Mouse (Mus musculus) ZHBTc4 (cell line): Measurements from ENCODE around the gene Pnpla6.

Experiments used
- DNase-seq: peaks from one replicate; pipeline ENCODE4 v3.0.0-alpha.2; 2011; ENCODE audit warnings: low read depth, low spot score

Pnpla6 gene

DNA sequence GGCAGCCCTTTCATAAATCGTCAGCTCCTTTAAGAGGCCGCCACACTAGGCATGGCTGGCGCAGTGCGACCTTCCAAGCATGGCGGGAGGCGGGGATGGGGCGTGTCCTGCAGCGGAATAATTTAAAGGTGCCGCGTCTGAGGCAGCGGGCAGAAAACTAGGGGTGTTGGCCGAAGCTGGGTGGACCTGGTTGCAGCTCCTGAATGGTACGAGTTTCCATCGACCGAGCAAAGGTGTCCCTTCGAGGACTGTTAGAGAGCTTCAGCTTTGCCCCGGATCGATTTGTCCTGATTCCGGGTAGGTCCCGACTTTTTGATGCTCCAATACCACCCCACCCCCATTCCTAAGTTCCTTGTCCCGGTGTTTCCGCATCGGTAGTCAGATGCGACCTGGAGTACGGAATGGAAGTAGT is at the start of gene Pnpla6:
TSS of gene Pnpla6 (plus strand) at position 125 of the 412 bp plus-strand sequence.
- DNase-seq, result peak; percentile 87

DNA sequence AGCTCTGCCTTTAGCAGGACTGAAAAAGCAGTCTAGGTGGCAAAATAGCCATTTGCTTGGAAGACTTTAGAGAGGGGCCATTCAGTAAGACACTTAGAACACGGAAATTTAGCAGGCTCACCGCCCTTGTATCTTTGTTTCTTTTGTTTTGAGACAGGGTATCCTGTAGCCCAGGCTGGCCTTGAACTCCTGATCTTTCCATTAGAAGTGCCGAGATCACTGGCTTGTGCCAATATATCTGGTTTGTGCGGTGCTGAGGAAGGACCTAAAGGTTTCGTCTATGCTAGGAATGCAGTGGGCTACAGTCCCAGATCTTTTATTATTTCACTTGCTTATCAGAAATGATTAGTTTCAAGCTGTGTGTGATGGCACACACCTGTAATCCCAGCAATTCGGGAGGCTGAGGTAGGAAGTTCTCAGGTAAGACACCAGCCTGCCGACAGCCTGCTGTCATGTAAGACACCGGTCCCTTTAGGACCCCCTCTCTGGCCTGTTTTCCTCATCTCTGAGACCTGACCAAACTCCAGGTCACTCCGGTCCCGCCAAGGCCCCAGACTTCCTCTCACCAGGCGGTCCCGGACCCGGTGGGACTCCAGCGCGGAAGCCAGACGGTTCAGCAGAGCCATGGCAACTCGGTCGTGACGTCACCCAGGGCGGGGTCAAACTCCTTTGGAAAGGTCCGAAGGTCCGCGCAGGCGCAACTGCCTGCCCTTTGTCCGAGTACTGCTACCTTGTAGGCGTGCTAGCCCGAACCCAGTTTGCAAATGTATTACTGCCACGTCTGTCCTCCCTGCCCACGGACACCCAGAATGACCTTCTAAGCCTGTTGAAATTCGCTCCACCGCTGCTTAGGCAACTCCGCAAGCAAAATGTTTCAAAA is 47.9 kb upstream of the Pnpla6 start, which contains the start of gene Pex11g:
TSS of gene Pex11g (minus strand) at position 675 of the 880 bp plus-strand sequence.
- peak; percentile 98 for DNase-seq

DNA sequence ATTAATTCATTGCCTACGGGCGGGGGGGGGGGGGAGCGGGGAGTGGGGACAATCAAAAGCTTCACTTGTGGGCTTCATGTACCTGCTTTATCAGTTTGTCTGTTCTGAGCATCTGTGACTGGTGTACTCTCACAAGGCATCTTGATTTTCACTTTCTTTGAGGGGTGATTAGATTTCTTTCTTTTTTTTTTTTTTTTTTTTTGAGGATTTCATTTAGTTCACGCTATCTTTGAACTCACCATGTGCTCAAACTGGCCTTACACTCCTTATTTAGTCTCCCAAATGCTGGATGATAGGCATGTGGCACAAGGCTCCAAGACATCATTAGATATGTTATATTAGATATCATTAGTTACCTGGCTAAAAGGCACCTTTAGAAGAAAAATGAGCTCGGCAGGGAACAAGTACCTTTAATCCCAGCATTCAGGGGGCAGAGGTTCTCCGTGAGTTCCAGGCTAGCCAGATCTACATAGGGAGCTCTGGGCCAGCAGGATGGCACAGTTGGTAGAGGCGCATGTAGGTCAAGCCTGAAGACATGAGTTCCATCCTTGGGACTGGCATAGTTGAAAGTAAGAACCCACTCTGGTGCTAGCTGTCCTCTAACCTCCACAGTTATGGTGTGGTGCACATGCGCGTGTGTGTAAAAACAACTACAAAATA is 47.2 kb upstream of the Pnpla6 start:
- no peak for DNase-seq

DNA sequence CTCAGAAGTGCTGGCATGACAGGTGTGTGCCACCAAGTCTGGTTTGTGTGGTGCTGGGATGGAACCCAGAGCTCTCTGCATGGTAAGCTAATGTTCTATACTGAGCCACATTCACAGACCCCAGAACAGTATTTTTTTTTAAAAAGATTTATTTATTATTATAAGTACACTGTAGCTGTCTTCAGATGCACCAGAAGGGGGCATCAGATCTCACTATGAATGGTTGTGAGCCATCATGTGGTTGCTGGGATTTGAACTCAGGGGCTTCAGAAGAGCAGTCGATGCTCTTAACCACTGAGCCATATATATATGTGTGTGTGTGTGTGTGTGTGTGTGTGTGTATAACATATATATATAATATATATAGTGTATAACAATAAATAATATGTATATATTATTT is 46.3 kb upstream of the Pnpla6 start:
- DNase-seq, result peak; percentile 39

DNA sequence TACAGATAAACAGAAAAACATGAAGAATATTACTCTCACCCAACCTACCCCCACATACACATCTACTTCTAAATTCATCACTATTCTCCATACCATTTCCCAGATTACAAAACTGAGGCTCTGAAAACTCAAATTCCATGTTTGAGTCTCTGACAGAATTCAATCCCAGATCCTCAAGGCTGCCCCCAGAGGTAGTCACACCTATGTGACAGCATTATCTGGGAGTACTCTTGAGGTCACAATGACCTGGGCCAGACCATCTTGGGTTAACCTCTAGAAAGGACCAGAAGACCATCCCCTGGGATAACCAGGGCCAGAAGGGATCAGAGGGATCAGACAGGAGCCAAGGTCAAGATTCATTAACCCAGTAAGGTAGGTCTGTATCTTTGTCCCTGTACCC is 44.6 kb upstream of the Pnpla6 start, which contains the start of gene Tex45:
TSS of gene Tex45 (plus strand) at position 301 of the 400 bp plus-strand sequence.
- DNase-seq, result no peak

DNA sequence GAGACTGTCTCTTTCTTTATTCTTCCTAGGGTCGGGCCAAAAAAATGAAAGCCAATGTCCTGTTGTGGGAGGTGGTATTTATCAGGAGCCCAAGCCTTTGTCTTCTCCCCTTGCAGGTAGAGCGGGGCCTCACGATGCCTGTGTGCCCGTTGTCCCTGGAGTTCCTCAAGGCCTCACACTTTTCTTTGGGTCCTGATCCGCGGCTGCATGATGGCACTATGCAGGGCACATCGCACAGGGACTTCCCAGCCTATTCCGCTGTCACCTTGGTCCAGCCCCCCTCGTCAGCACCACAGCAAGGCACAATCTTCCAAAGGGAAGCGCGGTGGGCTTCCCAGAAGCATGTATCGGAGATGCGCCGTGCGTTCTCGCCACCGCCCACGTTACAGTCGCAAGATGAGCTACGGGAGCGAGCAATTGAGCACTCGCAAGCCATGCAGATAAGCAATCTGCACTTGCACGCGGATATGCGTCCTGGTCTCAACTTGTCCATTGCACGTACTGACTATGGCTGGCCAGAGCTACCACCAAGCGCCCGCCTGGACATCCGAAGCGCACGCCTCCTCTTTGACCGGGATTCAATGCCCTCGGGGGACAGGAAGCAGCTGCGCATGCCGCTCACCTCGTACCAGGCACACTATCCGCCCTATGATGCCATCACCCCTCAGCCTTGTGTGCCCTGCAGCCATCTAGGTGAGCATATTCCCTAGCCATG is 39.3 kb upstream of the Pnpla6 start:
- DNase-seq, result peak; percentile 26

DNA sequence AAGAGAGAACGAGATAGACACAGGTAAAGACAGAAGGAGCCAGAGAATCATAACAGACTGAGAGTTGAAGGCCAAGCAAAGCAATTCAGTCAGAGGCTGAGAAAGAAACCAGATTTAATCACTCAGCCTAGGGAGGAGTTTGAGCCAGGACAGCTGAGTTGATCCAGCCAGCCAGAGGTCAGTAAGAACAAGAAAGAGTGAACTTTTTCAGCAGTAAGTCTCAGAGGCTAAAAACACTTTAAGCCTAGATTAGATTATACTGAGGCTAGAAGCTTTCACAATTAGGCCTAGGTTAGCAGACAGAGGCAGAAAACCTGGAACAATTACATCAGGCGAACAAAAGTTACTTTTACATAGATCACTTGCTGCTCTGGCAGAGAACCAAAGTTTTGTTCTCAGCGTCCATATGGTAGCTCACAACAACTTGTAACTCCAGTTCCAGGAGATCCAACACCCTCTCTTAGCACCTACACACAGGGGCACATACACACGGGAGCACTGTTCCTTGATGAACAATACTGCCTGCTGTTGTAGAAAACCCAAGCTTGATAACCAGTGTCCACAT is 34.9 kb upstream of the Pnpla6 start:
- no peak for DNase-seq

DNA sequence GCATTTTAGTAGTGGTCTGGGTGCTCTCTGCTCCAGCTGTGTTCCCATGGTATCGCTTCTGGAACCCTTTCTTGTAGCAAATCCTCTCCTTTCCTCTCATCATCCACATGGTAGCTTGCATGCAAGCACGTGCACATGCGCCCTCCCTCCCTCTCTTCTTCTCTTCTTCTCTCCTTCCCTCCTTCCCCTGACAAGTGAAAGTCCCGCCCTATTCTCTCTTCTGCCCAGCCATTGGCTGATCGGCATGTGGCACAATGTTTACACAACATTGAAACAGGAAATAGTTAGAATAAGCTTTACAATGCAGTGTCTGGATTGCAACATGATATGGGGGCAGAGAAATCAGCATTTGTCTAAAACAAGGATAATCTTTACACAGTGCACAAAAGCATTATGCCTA is 33.6 kb upstream of the Pnpla6 start:
- DNase-seq, result no peak

DNA sequence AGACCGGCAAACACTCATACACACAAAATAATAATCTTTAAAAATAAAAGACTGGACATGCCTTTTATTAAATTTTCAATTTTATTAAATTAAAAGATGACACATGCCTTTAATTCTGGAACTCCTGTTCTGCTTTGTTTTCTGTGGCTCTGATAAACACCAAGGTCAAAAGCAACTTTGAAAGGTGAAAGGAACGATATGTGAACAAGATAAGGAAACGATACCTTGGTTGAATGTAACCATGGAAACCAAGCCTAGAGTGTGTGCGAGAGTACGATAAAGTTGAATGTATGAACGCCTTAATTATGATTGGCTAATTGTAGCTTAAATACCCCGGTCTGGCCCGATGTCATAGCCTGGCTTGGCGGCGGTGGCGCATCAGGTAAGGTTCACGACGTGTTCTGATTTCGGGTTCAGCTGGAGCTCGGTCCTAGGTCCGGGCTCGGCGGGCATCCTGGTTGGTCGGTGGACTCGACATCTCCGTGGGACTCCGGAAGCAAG is 32.9 kb upstream of the Pnpla6 start:
- no peak for DNase-seq

DNA sequence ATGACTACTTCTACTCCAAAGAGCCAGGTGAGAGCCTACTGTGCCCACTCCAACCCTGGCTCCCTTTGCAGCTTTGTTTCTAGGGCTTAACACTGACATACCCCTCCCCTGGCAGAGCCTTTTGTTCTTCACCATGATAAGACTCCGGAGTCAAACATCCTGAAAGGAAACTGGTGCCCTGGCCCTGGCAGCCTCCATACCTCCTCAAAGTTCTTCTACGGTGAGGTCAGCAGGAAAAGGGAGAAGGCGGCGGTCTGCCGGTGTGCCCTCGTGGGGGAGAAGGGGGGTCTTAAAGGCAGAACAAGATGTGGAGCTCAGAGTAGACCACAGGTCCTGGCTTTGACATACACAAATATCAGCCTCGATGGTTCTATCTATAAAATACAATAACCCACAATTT is 31.6 kb upstream of the Pnpla6 start:
- no peak for DNase-seq

DNA sequence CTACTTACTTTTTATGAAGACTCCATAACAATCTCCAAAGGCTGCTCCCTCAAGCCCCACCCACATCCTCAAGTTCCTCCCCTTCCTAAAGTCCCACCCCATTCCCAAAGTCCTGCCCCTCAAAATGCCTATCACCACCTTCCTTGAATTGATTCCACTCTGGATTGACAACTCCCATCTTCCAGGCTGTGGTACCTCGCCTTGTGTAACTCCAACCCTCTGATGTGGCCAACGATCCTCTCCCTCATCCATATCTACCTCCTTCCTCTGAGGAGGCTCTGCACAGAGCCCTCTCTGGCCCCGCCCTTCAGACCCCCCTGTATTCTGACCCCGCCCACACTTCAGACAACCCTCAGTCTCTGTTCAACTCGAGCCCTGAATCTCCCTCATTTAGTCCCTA is 30.0 kb upstream of the Pnpla6 start:
- DNase-seq, result peak; percentile 64

DNA sequence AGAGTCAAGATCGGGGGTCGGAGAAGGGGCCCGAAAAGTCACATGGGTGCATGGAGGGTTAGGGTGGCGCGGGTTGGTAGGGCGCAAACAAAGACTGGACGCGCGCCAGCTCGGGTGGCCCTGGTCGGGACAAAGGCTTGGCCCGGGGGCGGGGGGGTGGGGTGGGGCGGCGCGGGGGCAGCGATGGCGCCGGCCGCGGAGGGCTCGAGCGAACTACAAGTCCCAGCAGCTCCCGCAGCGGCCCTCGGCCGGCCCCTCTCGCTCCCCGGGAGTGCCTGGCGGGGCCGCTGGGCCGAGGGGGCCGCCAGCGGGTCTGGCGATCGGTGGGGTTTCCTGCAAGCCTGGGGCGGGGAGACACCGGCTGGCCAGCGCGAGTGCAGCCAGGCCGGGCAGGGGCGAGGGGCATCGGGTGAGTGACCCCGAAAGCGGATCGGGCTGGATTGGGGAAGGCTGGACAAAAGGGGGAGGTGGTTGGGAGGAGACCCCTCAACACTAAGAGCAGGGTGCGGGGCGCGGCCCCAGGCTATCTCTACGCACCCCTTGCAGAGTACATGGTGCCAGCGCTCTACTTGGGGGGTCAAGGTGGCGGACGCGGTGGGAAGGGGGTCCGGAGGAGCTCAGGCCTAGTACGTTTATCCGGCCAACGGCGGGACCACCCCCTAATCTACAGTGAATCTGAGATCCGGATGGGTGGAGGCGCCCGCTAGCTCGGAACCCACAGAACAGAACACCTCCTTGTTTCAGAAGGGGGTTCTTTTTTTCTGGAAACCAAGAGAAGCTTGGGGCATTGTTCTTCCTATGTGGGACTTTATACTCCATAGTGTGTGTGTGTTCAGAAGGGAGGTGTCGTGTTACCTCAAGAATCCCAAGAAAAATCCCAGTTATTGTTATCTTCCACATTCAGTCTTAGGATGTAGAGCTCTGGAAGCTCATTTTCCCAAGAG is 22.0 kb upstream of the Pnpla6 start, which contains the start of gene Zfp358:
TSS of gene Zfp358 (plus strand) at position 238 of the 944 bp plus-strand sequence.
- peak; percentile 64 for DNase-seq

DNA sequence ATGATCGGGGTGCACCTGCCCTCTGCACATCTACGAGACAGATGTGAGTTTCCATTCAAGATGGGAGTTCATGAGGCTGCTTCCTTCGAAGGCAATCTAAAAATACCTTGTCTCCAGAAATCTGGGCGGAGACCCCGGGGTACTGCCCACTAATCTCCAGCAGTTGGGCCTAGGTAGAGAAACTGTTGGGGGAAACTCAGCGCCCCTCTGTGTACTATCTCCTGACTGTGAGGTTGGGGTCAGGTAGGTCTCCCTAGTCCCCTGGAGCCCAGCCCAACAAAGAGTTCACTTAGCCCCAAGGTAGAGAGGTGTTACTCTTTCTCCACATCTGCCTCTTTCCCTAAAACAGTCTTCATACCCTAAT is 21.4 kb upstream of the Pnpla6 start:
- DNase-seq, result no peak

DNA sequence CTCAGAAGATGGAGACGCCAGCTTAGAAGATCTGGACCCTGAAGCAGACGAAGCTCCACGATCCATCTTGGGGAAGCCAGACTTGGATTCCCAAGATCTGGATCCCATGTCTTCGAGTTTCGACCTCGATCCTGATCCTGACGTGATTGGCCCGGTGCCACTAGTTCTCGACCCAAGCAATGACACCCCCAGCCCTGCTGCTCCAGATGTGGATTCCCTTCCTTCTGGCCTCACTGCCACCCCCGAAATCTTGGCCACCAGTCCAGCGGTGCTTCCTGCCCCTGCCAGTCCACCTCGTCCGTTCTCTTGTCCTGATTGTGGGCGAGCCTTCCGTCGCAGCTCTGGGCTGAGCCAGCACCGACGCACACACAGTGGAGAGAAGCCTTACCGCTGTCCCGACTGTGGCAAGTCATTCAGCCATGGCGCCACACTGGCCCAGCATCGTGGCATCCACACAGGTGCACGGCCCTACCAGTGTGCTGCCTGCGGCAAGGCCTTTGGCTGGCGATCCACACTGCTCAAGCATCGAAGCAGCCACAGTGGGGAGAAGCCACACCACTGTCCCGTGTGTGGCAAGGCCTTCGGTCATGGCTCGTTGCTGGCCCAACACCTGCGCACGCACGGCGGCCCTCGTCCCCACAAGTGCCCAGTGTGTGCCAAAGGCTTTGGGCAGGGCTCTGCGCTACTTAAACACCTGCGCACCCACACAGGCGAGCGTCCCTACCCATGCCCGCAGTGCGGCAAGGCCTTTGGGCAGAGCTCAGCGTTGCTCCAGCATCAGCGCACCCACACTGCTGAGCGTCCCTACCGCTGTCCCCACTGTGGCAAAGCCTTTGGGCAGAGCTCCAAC is 19.4 kb upstream of the Pnpla6 start:
- peak; percentile 35 for DNase-seq

DNA sequence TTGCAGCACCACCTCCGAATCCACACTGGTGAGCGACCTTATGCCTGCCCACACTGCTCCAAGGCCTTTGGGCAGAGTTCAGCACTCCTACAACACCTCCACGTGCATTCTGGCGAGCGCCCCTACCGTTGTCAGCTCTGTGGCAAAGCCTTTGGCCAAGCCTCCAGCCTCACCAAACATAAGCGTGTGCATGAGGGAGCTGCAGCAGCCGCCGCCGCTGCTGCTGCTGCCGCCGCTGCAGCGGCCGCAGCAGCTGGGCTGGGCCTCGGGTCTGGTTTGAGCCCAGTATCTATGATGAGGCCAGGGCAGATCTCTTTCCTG is 18.8 kb upstream of the Pnpla6 start:
- DNase-seq, result peak; percentile 56

DNA sequence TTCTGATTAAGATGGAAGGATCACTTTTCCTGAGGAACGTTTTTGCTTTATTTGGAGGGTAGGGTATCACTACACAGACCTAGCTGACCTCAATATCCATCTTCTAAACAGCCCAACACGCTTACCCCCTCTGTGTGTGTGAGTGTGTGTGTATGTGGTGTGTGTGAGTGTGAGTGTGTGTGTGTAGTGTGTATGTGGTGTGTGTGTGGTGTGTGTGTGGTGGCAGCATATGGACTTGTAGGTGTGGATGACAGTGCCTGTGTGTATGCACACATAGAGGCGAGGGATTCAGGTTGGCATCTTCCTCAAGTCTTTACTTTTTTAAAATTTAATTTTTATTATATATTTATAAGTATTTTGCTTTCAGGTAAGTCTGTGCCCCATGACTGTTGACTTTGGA is 16.6 kb upstream of the Pnpla6 start:
- no peak for DNase-seq

DNA sequence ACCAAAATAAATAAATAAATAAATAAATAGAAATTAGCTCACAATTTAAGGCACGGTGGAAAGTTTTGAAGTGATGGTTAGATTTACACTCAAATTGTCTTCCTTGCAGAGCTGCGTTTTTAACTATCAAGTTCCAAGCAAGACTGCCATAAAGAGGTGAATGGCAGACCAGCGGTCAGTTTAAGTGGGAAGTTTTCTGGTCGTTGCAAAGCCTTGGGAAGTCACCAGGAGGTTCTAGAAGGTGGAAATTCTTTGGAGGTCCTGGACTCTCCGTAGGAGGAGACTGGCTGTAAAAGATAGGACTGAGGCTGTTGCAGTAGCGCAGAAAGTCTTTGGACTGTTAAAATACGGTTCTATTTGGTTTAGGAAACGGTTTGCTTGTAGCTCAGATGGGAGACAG is 15.4 kb upstream of the Pnpla6 start:
- DNase-seq, result no peak

DNA sequence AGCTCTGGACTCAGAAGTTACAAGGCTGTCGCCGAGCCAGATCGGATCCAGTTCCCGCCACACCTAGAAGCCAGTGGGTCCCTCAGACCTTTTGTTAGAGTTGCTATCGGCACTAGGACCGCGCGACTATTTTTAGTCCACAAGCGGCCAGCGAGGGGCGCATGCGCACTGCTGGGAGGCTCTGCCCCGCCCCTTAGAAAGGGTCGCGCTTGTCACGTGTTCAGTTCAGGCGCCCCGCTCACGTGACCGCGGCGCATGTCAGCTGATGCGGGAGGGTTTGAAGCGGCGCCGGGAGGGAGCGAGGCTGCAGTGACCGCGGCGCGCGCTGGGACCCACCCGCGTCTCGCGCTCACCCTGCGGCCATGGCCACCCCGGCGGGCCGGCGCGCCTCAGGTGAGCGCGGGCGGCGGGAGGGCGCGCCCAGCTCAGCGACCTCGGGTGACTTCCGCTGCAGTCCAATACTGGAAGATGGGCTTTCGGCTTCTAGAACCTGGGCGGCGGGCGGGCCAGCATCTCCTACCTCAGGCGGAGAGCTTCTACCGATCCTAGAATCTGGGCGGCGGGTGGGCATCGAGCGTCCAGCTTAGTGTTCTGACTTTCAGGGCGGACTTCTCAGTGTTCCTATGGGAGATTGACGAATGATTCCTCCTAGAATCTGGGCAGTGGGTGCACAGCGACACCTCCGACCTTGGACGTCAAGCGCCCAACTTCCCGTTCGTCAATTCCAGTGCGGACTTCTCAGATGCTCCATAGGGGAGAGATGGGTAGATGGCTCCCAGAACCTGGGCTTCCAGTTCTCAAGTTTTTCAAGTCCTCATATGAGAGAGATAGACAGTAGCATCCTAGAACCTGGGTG is 14.7 kb upstream of the Pnpla6 start, which contains the start of gene Mcoln1:
TSS of gene Mcoln1 (plus strand) at position 223 of the 856 bp plus-strand sequence.
- peak; percentile 99 for DNase-seq

DNA sequence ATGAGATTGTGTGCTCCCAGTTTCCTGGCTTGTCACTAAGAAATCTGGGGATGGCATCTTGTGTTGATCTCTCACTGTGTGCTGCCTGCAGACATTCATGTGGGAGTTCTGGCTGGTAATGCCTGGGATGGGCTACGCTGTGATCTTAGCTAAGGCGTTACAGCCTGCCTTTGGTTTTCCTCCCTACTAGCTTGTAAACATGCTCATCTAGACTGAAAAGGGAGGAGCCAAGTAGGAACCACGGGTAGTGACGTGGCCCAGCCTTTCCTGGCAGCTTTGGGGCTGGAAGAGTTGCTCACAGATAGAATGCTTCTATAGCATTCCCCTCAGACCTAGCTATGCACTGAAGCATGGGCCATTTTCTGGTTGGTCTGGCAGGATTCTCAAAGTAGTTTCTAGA is 13.0 kb upstream of the Pnpla6 start:
- peak; percentile 39 for DNase-seq
